Mouse (Mus musculus) Muller cell, postnatal 12 days (primary cell): ENCODE measurements around the gene Fig4.

Source experiments
- DNase-seq: peaks from one replicate; pipeline ENCODE4 v3.0.0-alpha.2; 2015; ENCODE audit errors: inconsistent ontology term

Gene Fig4

GRCm38 (mm10) chr10:41261218-41261617, 41.8 kb downstream of the Fig4 start:
- no peak for DNase-seq

DNA sequence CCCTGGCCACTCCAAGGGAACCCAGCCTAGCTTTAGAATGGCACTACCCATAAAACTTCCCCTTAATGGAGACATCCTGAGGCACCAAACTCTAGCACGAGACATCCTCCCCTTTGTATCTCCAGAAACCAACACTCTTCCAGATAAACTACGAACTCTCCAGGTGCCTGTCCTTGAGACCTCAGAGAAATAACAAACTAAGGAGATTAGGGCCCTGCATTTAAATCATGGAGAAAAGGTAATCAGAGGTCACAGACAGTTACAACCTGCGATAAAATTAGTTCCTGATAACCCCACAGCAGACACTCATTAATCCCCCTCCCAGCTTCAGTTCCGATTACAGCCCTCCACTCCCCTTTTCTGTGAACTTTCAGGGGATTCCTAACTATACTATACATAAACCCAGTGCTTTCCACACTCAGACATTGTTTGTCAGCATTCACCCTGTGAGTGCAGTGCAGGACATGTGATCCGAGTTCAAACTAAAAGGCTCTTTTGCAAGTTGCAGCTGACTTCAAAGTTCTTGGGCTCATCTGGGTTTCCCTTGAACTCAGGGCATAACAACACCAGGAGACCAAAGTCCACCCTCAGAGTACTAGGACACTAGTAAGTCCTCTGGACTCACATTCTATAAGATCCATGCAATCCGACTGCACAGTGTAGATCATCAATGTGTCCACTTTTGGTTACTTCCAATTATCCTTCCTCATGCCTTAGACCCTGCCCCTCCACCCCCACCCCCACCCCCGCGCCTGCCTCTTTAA, 42.6 kb downstream of the Fig4 start:
- no peak for DNase-seq

- DNase-seq = no peak
Measured at GRCm38 (mm10) chr10:41250749-41251065, 52.4 kb downstream of the Fig4 start.

DNA sequence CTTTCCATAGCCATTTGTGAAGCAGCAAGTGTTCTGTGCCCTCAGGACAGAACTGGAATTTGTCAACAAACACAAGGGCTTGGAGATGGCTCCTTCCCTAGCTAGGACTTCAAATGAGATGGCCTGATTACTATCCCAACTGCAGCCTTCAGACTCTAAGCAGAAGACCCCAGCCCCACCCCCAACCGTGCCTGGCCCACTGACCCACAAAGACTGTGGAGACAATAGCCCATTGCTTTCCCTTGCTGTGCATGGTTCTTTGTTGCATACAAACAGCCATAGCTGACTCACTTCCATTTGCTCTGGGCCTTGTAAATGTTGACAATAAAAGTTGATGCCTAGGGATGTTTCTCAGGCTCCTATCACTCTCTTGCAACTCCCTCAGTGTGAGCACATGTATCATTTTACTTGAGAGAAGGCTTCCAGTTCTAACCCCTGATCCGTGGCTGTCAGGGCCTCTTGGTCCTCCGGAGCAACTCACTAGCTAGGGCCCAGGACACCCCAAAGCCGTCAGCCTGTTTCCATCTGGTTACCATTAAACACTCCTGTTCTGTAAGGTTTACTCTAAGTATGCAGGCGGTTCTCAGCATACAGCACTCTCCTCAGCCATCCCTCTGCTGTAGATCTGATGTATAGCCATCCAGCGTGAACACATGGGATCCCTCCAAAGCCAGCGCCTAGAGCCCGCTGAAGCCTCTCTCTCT, 52.9 kb downstream of the Fig4 start:
- DNase-seq = peak; percentile 1

GRCm38 (mm10) chr10:41249006-41249659, 53.9 kb downstream of the Fig4 start:
- no peak for DNase-seq

DNA sequence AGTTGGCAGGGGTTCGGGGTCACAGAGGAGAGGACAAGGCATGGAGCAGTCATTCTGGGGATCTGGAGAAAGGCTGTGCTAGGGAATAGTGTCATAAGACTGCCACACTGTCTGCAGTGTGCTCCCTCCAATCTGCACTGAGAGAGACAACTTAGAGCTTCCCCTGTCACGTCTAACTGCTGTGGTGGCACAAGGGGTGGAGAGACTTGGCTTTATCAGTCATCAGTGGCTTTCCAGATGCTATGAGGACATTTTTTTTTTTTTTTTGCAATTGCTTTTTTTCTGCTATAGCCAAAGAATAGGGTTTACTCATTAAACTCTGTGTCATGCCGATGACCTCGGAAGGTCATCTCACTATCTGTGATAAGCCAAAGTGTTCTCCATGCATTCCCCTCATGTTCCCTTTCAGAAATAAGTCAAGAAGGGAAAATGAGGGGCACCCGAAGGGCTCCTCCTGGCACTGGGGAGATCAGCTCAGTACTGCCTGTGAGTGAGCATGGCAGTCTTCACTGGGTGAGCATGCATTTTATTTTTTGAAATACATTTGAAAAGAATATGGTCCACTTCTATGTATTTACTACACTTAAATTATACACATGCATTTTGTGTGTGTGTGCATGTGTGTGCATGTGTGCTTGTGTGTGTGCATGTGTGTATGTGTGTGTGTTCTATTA, 55.1 kb downstream of the Fig4 start:
- no peak for DNase-seq

DNA sequence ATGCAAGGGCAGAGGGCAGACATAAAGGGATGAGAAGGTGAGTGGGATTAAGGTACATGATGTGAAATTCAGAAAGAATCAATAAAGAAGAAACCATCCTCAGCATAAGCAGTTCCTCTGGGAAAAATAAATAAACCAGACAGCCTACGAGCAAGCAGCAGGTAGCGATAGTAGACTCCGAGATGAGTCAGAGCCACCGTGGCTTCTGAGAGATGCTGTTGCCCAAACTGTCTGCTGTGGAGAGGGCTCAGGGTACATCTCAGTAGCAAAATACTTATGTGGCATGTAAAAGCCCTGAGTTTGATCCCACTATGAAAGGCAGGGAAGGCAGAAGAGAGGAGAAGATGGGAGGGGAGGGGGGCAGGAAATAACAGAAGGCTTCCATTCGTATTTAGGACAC, 56.9 kb downstream of the Fig4 start:
- no peak for DNase-seq

- no peak for DNase-seq
Measured at GRCm38 (mm10) chr10:41245477-41245876, 57.6 kb downstream of the Fig4 start.

DNA sequence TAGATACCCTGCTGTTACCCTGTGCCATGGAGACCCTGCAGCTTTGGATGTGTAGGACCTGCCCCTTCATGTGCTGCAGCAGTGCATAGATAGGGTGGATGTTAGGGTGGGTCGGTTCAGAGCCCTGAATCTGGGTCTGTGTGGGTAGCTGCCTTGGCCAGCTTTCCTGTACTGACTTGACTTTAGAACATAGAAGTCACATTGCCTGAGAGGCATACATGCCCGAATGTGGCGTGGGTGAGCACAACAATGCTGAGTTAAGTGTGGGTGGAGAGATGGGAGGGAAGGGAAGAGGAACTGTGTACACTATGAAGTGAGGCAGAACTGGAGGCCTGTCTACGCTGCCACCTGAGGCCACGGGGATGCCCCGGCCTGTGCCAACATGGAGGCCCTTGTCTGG, 58.0 kb downstream of the Fig4 start:
- DNase-seq = no peak

GRCm38 (mm10) chr10:41243930-41244329, 59.1 kb downstream of the Fig4 start:
- DNase-seq = no peak

DNA sequence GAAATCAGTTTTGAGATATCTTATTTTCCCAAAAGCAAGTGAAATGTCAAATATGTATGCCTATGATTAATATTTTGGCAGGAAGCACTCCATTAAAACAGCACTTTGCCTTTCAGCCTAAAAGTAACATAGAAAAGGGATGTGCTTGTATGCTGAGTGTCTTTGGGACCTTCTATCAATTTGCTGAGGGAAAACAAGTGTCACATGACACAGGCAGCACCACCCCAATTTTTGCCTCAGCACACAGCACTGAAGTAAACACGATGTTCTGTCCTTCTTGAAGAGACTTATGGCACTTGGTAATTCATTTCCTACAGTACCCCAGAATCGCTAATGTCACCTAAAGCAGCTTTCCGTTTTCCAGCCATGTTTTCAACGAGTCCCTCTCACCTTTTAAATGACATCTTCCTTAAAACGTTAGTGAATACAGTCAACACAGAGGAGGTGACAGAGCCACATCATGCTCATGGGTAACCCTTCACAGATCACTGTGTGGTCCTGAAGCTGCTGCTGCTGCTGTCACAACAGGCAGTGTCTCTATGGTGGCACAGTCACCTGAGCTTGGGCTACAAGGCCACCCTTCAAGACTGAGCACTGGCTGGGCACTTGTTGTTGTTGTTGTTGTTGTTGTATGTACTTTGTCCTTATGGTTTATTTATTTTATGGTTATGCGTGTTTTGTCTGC, 61.4 kb downstream of the Fig4 start:
- no peak for DNase-seq

GRCm38 (mm10) chr10:41241080-41241479, 62.0 kb downstream of the Fig4 start:
- DNase-seq = no peak

GRCm38 (mm10) chr10:41236020-41236419, 67.0 kb downstream of the Fig4 start:
- DNase-seq = no peak

- no peak for DNase-seq
Measured at GRCm38 (mm10) chr10:41235584-41235983, 67.5 kb downstream of the Fig4 start.

GRCm38 (mm10) chr10:41235159-41235558, 67.9 kb downstream of the Fig4 start:
- DNase-seq = no peak

GRCm38 (mm10) chr10:41234552-41234951, 68.5 kb downstream of the Fig4 start:
- DNase-seq = no peak

DNA sequence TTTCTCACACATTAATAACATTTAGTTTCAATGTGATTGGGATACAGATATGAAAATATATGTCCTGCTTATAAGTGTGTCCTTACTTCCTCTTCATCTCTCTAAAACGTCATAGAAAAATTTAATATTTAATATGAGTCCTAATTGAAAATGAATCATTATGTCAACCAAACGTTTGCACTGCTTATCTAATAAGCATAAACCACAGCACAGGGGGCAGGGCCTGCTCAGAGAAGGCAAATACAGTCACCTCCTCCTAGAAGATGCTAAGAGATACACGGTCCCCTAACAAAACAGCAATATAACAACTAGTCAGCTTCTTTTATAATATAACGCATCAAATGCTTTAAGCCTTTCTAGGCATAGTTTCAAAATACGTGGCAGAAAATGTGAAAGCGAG, 69.9 kb downstream of the Fig4 start:
- DNase-seq = no peak

DNA sequence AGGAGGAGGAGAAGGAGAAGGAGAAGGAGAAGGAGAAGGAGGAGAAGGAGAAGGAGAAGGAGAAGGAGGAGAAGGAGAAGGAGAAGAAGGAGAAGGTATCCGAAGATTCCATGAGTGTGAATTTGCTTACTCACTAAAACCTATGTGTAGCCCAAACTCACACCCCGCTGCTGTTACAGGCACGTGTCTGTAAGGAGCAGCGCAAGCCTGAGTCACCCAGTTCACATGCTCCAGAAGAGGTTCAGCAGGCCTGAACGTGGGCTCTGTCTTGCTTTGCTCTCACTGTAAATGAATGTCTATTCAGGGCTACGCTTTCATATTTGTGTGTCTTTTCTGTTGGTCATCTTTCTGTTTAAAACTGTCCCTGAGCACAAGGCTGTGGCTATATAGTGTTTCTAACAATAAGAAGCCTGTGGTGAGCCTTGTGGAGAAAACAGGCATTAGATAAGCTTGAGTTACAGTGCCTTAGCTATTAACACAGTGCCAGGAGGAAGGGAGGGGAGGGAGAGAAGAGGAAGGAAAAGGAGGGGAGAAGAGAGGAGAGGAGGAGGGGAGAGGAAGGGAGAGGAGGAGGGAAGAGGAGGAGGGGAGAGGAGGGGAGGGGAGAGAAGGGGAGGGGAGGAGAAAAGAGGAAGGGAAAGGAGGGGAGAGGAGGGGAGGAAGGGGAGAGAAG, 71.8 kb downstream of the Fig4 start:
- no peak for DNase-seq

DNA sequence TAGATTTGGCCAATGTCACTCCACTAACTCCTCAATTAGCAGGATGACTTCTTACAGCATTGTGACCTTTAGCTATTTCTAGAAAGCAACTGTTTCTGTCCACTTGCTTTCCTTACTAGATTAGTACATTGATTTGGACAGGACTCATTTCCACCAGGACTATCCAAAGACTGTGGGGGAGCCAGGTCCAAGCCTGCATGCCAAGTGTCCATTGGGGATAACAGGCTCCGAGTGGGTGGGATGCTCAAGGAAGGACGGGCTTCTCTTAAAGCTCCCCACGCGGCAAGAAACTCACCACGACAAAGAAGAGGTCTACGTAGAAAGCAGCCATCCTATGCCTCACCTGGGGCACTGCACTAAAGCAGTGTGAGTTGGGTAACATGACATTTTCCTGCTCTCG, 75.4 kb downstream of the Fig4 start:
- DNase-seq = no peak

GRCm38 (mm10) chr10:41223499-41223898, 79.6 kb downstream of the Fig4 start:
- no peak for DNase-seq

DNA sequence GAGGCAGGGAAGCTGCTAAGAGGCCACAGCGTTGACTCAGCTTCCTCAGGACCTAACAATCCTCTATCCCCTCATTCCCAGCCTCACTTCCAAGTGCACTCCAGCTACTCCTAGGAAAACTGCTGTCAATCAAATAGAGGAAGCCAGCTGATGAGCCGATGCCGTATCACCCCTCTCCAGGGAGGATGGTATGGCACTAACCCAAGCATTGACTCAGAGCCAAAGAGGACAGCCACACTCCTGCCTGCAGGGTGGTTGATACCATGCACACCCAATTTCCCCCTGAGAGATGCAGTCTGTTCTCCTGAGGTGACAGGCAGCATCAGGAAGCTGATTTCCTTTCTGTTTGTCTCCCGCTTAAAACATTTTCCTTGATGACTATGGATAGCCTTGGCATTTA, 81.9 kb downstream of the Fig4 start:
- no peak for DNase-seq
